Mouse (Mus musculus): ENCODE measurements around the gene Nsf.

DNA sequence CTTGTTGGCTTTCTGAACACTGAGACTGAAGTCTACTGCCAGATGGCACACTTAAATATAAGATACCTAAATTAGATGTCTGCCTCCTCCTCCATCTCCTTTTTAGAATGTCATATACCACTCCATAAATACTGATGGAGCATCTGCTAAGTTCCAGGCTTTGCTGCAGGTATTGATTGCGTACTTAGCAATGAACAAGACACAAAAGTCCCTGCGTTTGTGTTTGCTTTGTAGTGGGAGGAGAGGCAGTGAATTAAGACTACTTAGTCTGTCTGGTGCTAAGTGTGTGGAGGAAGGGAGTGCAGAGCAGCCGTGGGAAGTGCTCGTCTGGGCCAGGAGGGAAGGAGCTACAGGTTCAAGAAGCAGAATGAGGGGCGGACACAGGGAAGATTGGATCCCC lies 28.0 kb upstream of the Nsf start:
- no peak for TF ChIP-seq GATA1 (IDR thresholded peaks at IDR 0.05; ENCODE audit: low read length)
- TF ChIP-seq TAL1 (IDR thresholded peaks at IDR 0.05; ENCODE audit: low read length) = no peak

Measured in erythroblast, embryonic 14.5 days (primary cell).